Mouse (Mus musculus): ENCODE results near the gene Chrna4. TPM values are rescaled to one million over a fixed set of nuclear protein-coding genes. Genes with fewer than 3 reads are reported as not detected.

The Chrna4 gene
- polyA plus RNA-seq (2012; rRNA removed) = 13.9 TPM in 2 replicates

DNA sequence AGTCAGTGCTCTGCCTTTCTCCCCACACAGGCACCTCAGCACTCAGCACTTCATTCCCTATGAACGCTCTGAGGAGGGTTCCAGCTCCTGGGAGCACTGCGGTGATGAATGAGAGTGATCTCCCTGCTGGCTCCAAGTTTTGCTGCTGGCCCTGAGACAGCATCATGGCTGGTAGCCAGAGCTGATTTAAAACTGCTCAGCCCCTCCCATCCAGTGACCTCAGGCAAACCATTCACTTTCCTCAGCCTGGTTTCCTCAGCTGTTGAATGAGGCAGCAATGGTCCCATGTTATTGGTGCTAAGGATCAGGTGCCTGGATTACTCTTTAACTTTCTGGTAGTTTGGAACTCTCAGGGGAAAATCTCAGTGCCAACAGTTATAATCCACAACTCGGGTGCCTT, at the start of gene Chrna4:
Gene Chrna4 (minus strand): TSS at position 110 of the 400 bp plus-strand sequence.

DNA sequence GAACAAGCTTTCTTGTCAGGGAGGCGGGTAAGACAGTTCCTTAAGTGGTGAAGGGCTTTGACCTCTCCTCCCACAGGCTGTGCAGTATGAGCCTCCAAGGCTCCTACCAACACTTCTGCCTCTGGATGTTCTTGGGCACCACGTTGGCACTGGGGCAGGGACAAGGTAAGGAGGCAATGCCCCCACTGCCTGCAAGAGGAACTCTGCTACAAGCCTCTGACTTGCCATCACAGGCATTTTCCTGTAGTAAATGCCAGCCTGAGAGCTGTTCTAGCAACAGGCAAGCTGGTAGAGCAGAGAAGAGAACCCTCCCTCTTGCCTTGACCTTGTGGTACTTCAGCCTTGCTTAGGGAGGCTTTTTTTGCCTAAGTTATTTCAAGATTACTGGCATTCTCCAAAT, 56.9 kb downstream of the Chrna4 start, which contains the start of gene Col20a1:
Gene Col20a1 (plus strand): TSS at position 87 of the 400 bp plus-strand sequence.

Other genes starting within 250 kb of the Chrna4 start
- gene Ythdf1, start 122.6 kb downstream of the Chrna4 start, polyA plus RNA-seq (2012; rRNA removed) = 51.1 and 56.8 TPM in 2 replicates
- gene Birc7, start 114.5 kb downstream of the Chrna4 start, polyA plus RNA-seq (2012; rRNA removed) = 0.03 and 0.09 TPM in 2 replicates
- gene Nkain4, start 88.8 kb downstream of the Chrna4 start, polyA plus RNA-seq (2012; rRNA removed) = 48.1 and 57.6 TPM in 2 replicates
- 122 and 127 TPM in 2 replicates for gene Arfgap1, start 76.3 kb downstream of the Chrna4 start, polyA plus RNA-seq (2012; rRNA removed)
- gene Col20a1, start 57.0 kb downstream of the Chrna4 start, polyA plus RNA-seq (2012; rRNA removed) = 0.57 and 0.79 TPM in 2 replicates
- gene Kcnq2, start 91.8 kb upstream of the Chrna4 start, polyA plus RNA-seq (2012; rRNA removed) = 78.7 and 87.8 TPM in 2 replicates
- 199 and 216 TPM in 2 replicates for gene Eef1a2, start 113.5 kb upstream of the Chrna4 start, polyA plus RNA-seq (2012; rRNA removed)
- 225 and 239 TPM in 2 replicates for gene Ppdpf, start 143.7 kb upstream of the Chrna4 start, polyA plus RNA-seq (2012; rRNA removed)
- gene Ptk6, start 159.2 kb upstream of the Chrna4 start, polyA plus RNA-seq (2012; rRNA removed) = 0.05 and 0.08 TPM in 2 replicates
- gene Srms, start 169.6 kb upstream of the Chrna4 start, polyA plus RNA-seq (2012; rRNA removed) = 0.16 TPM in 2 replicates
- gene Fndc11, start 176.5 kb upstream of the Chrna4 start, polyA plus RNA-seq (2012; rRNA removed) = 0.19 and 0.35 TPM in 2 replicates
- 2.1 and 2.2 TPM in 2 replicates for gene Helz2, start 198.5 kb upstream of the Chrna4 start, polyA plus RNA-seq (2012; rRNA removed)
- 27.2 and 29.7 TPM in 2 replicates for gene Gmeb2, start 244.5 kb upstream of the Chrna4 start, polyA plus RNA-seq (2012; rRNA removed)

All from central nervous system, embryonic 18 days (tissue).